Mouse (Mus musculus): ENCODE data around the gene Mas1. TPM values are rescaled to one million over a fixed set of nuclear protein-coding genes. Genes with fewer than 3 reads are reported as not detected.

The Mas1 gene
- total RNA-seq, 2 experiments from 2014 or later = 41.6 to 52.1 TPM

Small RNA genes lying within 50 kb of the gene (microRNA-seq; reads per million reads assigned to microRNA genes)
- 0 reads per million in 2 experiments for gene Gm24085

Other genes starting within 250 kb of the Mas1 start
- not detected for gene Slc22a1, start 192.3 kb downstream of the Mas1 start, total RNA-seq (2021)
- gene Igf2r, start 98.5 kb downstream of the Mas1 start, total RNA-seq (2021) = 10 to 100 TPM; 28.1 TPM
- gene Mrgprh, start 7.9 kb upstream of the Mas1 start, total RNA-seq (2021) = not detected
- 1 to 10 TPM; 1.6 to 2.4 TPM for gene Pnldc1, start 42.1 kb upstream of the Mas1 start, total RNA-seq (2021)
- gene Tcp1, start 47.6 kb upstream of the Mas1 start, total RNA-seq (2021) = 100 to 1,000 TPM; 185 to 193 TPM
- 10 to 100 TPM; 48.8 to 56.4 TPM for gene Mrpl18, start 48.2 kb upstream of the Mas1 start, total RNA-seq (2021)
- gene Acat3, start 72.5 kb upstream of the Mas1 start, total RNA-seq (2021) = 1 to 10 TPM; 2.7 to 3.3 TPM
- 10 to 100 TPM; 82.4 to 85.9 TPM for gene Acat2, start 92.6 kb upstream of the Mas1 start, total RNA-seq (2021)
- 10 to 100 TPM; 53.2 to 54.3 TPM for gene Wtap, start 126.0 kb upstream of the Mas1 start, total RNA-seq (2021)
- 100 to 1,000 TPM; 246 to 247 TPM for gene Sod2, start 138.7 kb upstream of the Mas1 start, total RNA-seq (2021)
- gene Gpr31b, start 184.2 kb upstream of the Mas1 start, total RNA-seq (2021) = not detected
- under 1 TPM; 0.60 to 0.83 TPM for gene Tcp10b, start 193.0 kb upstream of the Mas1 start, total RNA-seq (2021)